Mouse (Mus musculus) stomach, embryonic 16.5 days (tissue): ENCODE measurements around the gene Rab11b. TPM values are rescaled to one million over a fixed set of nuclear protein-coding genes. Genes with fewer than 3 reads are reported as not detected.
A peak's percentile ranks its signal among the peaks of the same experiment; 100 is the strongest.

Experiments
- ATAC-seq: fragments of 200-750 bp; cut with Nextera tagmentation; 2 replicates; pipeline ENCODE4 v1.8.0; 2017; ENCODE audit warnings: moderate number of reproducible peaks, moderate TSS enrichment; ENCODE audit not compliant: insufficient read depth, low FRiP score
- H3K27ac ChIP-seq: fragments of 300-500 bp; sonication (generic); 2 replicates; pipeline ENCODE4 v1.5.1; 2014; ENCODE audit warnings: low read length
- H3K27me3 ChIP-seq: fragments of 300-500 bp; sonication (generic); 2 replicates; pipeline ENCODE4 v1.6.1; 2014; ENCODE audit warnings: low read length, control low read depth, mixed read lengths; ENCODE audit not compliant: control insufficient read depth, insufficient read depth
- H3K36me3 ChIP-seq: fragments of 300-500 bp; sonication (generic); 2 replicates; pipeline ENCODE4 v1.6.1; 2014; ENCODE audit warnings: low read length; ENCODE audit not compliant: control insufficient read depth, insufficient read depth
- H3K4me1 ChIP-seq: fragments of 300-500 bp; sonication (generic); 2 replicates; pipeline ENCODE4 v1.6.1; 2014; ENCODE audit warnings: low read length, control low read depth, mixed read lengths; ENCODE audit not compliant: control insufficient read depth, insufficient read depth
- H3K4me2 ChIP-seq: fragments of 300-500 bp; sonication (generic); 2 replicates; pipeline ENCODE4 v1.6.1; 2014; ENCODE audit warnings: low read depth, low read length, mixed read lengths
- H3K4me3 ChIP-seq: fragments of 300-500 bp; sonication (generic); replicated peaks from 2 replicates; pipeline ENCODE4 v1.5.1; 2014; ENCODE audit warnings: mild to moderate bottlenecking, low read length
- H3K9ac ChIP-seq: fragments of 300-500 bp; sonication (generic); 2 replicates; pipeline ENCODE4 v1.6.1; 2014; ENCODE audit warnings: low read length
- H3K9me3 ChIP-seq: fragments of 300-500 bp; sonication (generic); replicated peaks from 2 replicates; pipeline ENCODE4 v1.6.1; 2016; ENCODE audit warnings: low read length, control low read depth; ENCODE audit not compliant: control insufficient read depth
- WGBS: fragments of 180-500 bp; shearing (Covaris S2); extraction: QIAGEN DNeasy Blood & Tissue Kit; methylation state at CpG from one replicate; pipeline ENCODE4 v1.1.7; 2014; 5-methylcytosine and 5-hydroxymethylcytosine counted together
- polyA plus RNA-seq: library from polyadenylated mRNA; unstranded; fragments of >200 nt; fragmentation: Nextera tagmentation; extraction: Ambion mirVana; gene quantifications from 2 replicates; pipeline ENCODE4 v1.2.1, GENCODE M21; 2015

Rab11b gene
- polyA plus RNA-seq, 1 experiment from 2014 or later: 212 TPM

- Histone ChIP-seq H3K36me3 (no peaks in the 10 kb centered on the region), H3K4me3 (no peak overlapping the region), H3K27ac (no peak overlapping the region), H3K4me2 (no peak overlapping the region), H3K4me1 (peaks cover 20% of the 10 kb centered on the region), H3K9me3 (no peaks in the 10 kb centered on the region), H3K27me3 (no peaks in the 10 kb centered on the region), H3K9ac (no peak overlapping the region)
- no peak for ATAC-seq
- 82% methylated on average over 18 of the region's 18 CpGs for WGBS
Observed at GRCm38 (mm10) chr17:33786375-33786774, 26.0 kb upstream of the Rab11b start.

- no peak overlapping the region for H3K27ac ChIP-seq
- no peaks in the 10 kb centered on the region for H3K9me3 ChIP-seq
- H3K36me3 ChIP-seq: no peaks in the 10 kb centered on the region
- H3K27me3 ChIP-seq: no peaks in the 10 kb centered on the region
- H3K4me2 ChIP-seq: no peak overlapping the region
- ATAC-seq: no peak
- H3K4me3 ChIP-seq: no peak overlapping the region
- H3K4me1 ChIP-seq: peaks cover 31% of the 10 kb centered on the region
- WGBS: 75% methylated on average over 2 of the region's 2 CpGs
- no peak overlapping the region for H3K9ac ChIP-seq
Observed at GRCm38 (mm10) chr17:33784939-33785338, 24.6 kb upstream of the Rab11b start.

- H3K9me3 ChIP-seq: no peaks in the 10 kb centered on the region
- H3K27me3 ChIP-seq: no peaks in the 10 kb centered on the region
- ATAC-seq: no peak
- H3K27ac ChIP-seq: peak overlapping the region; percentile 57
- no peaks in the 10 kb centered on the region for H3K36me3 ChIP-seq
- no peak overlapping the region for H3K4me3 ChIP-seq
- no peak overlapping the region for H3K9ac ChIP-seq
- H3K4me2 ChIP-seq: no peak overlapping the region
- peaks cover 45% of the 10 kb centered on the region for H3K4me1 ChIP-seq
Observed at GRCm38 (mm10) chr17:33783408-33783807, 23.1 kb upstream of the Rab11b start.

- WGBS: 39% methylated on average over 4 of the region's 4 CpGs
- Histone ChIP-seq H3K9me3 (no peaks in the 10 kb centered on the region), H3K4me3 (peak overlapping the region; percentile 57), H3K4me2 (peak overlapping the region; percentile 92), H3K27ac (peak overlapping the region; percentile 89), H3K4me1 (peaks cover 49% of the 10 kb centered on the region), H3K9ac (peak overlapping the region; percentile 75), H3K36me3 (no peaks in the 10 kb centered on the region), H3K27me3 (no peaks in the 10 kb centered on the region)
- ATAC-seq: no peak
Observed at GRCm38 (mm10) chr17:33782067-33782466, 21.7 kb upstream of the Rab11b start.

GRCm38 (mm10) chr17:33781124-33781977 lies 21.0 kb upstream of the Rab11b start, which contains the start of gene Angptl4:
TSS of gene Angptl4 (minus strand) at chr17:33781830.
- H3K27me3 ChIP-seq: no peaks in the 10 kb centered on the region

GRCm38 (mm10) chr17:33780431-33780830 lies 20.1 kb upstream of the Rab11b start:
- Histone ChIP-seq H3K4me2 (peak overlapping the region; percentile 92), H3K9me3 (no peaks in the 10 kb centered on the region), H3K27me3 (no peaks in the 10 kb centered on the region), H3K4me3 (peak overlapping the region; percentile 57), H3K4me1 (peaks cover 49% of the 10 kb centered on the region), H3K27ac (peak overlapping the region; percentile 89), H3K9ac (peak overlapping the region; percentile 75; the same call in 1 of the 2 replicates), H3K36me3 (no peaks in the 10 kb centered on the region)
- no peak for ATAC-seq
- 88% methylated on average over 5 of the region's 5 CpGs for WGBS

More at GRCm38 (mm10) chr17:33781124-33781977, 21.0 kb upstream of the Rab11b start, which contains the start of gene Angptl4:
- peaks cover 49% of the 10 kb centered on the region for H3K4me1 ChIP-seq
- no peaks in the 10 kb centered on the region for H3K36me3 ChIP-seq
- WGBS: 1% methylated on average over 50 of the region's 50 CpGs
- H3K9ac ChIP-seq: peak within 1 kb of the TSS; percentile 75
- H3K4me3 ChIP-seq: peak within 1 kb of the TSS; percentile 57
- no peaks in the 10 kb centered on the region for H3K9me3 ChIP-seq
- peak within 1 kb of the TSS; percentile 92 for H3K4me2 ChIP-seq
- H3K27ac ChIP-seq: peak within 1 kb of the TSS; percentile 89
- ATAC-seq: peak; percentile 77

GRCm38 (mm10) chr17:33779967-33780295 lies 19.6 kb upstream of the Rab11b start:
- no peaks in the 10 kb centered on the region for H3K9me3 ChIP-seq
- H3K4me3 ChIP-seq: peak overlapping the region; percentile 57
- H3K36me3 ChIP-seq: no peaks in the 10 kb centered on the region
- peak overlapping the region; percentile 92 for H3K4me2 ChIP-seq
- H3K27me3 ChIP-seq: no peaks in the 10 kb centered on the region
- peaks cover 49% of the 10 kb centered on the region for H3K4me1 ChIP-seq
- 69% methylated on average over 5 of the region's 5 CpGs for WGBS
- peak overlapping the region; percentile 89 for H3K27ac ChIP-seq
- H3K9ac ChIP-seq: no peak overlapping the region
- ATAC-seq: 0 out of 2 replicates have a peak, but pooled peaks have one; percentile 1

GRCm38 (mm10) chr17:33779271-33779966 lies 19.1 kb upstream of the Rab11b start:
- H3K27ac ChIP-seq: peak overlapping the region; percentile 89
- peak overlapping the region; percentile 4; the same call in 1 of the 2 replicates for H3K9ac ChIP-seq

GRCm38 (mm10) chr17:33775287-33775686 lies 15.0 kb upstream of the Rab11b start:
- H3K36me3 ChIP-seq: no peaks in the 10 kb centered on the region
- H3K27ac ChIP-seq: no peak overlapping the region
- no peak overlapping the region for H3K9ac ChIP-seq
- no peak overlapping the region for H3K4me3 ChIP-seq
- 95% methylated on average over 4 of the region's 4 CpGs for WGBS
- H3K4me2 ChIP-seq: no peak overlapping the region
- H3K4me1 ChIP-seq: peaks cover 21% of the 10 kb centered on the region
- H3K27me3 ChIP-seq: no peaks in the 10 kb centered on the region
- H3K9me3 ChIP-seq: no peaks in the 10 kb centered on the region
- ATAC-seq: no peak

More at GRCm38 (mm10) chr17:33779271-33779966, 19.1 kb upstream of the Rab11b start:
- Histone ChIP-seq H3K4me3 (peak overlapping the region; percentile 57), H3K27me3 (no peaks in the 10 kb centered on the region), H3K4me1 (peaks cover 49% of the 10 kb centered on the region), H3K4me2 (peak overlapping the region; percentile 92), H3K36me3 (no peaks in the 10 kb centered on the region), H3K9me3 (no peaks in the 10 kb centered on the region)
- WGBS: 20% methylated on average over 9 of the region's 9 CpGs
- peak; percentile 84 for ATAC-seq
